Mouse (Mus musculus) left cerebral cortex, adult 2 months (tissue): Measurements from ENCODE around the gene Ap1m2. TPM values are rescaled to one million over a fixed set of nuclear protein-coding genes. Genes with fewer than 3 reads are reported as not detected.
A peak's percentile ranks its signal among the peaks of the same experiment; 100 is the strongest.
"Not testable (repeated sequence)": the region's sequence is repeated elsewhere in the genome, so short reads cannot be mapped to it uniquely, and the experiment has no call there.

Source experiments
- DNase-seq, 2 experiments: peaks; one replicate each; pipeline ENCODE4 v3.0.0; 2021 to 2022; ENCODE audit warnings: low spot score in 2 of 2, mixed read lengths in 1 of 2; ENCODE audit errors: extremely low spot score in 1 of 2
- H3K27ac ChIP-seq: fragments of 200-600 bp; 2 replicates; pipeline ENCODE4 v1.8.1; 2022
- H3K4me3 ChIP-seq: fragments of 200-600 bp; 2 replicates; pipeline ENCODE4 v1.8.1; 2022
- CTCF ChIP-seq: fragments of 200-600 bp; IDR thresholded peaks from 2 replicates; pipeline ENCODE4 v1.8.1; 2022; ENCODE audit warnings: antibody characterized with exemption, mild to moderate bottlenecking, moderate library complexity
- intact Hi-C: fragments of 180-260 bp; cut with DNase I; formaldehyde crosslinking; loops from one replicate; pipeline ENCODE4 v1.15.1; 2025
- total RNA-seq, 2 experiments: library from RNA; stranded (reverse); gene quantifications; 2 replicates each; pipeline ENCODE4 v1.2.3; 2021

The Ap1m2 gene
- total RNA-seq, 2 experiments from 2014 or later = 1.2 to 2.4 TPM

- TF ChIP-seq CTCF = no peak
- no peak overlapping the region for H3K27ac ChIP-seq
- H3K4me3 ChIP-seq = no peak overlapping the region
- DNase-seq = no peak
- intact Hi-C loops = no loop called here
These were observed 2.9 kb downstream of the Ap1m2 start for GRCm38 (mm10) chr9:21309150-21309741.

GRCm38 (mm10) chr9:21305065-21305464 lies 7.1 kb downstream of the Ap1m2 start:
- no peak for DNase-seq
- Histone ChIP-seq H3K4me3 (no peak overlapping the region), H3K27ac (no peak overlapping the region)
- intact Hi-C loops = no loop called here
- no peak for TF ChIP-seq CTCF

- intact Hi-C loops = no loop called here
- no peak overlapping the region for H3K27ac ChIP-seq
- no peak for DNase-seq
- H3K4me3 ChIP-seq = no peak overlapping the region
- no peak for TF ChIP-seq CTCF
These were observed 13.1 kb downstream of the Ap1m2 start for GRCm38 (mm10) chr9:21299014-21299413.

- Histone ChIP-seq H3K4me3 (no peak overlapping the region), H3K27ac (no peak overlapping the region)
- no peak for DNase-seq
- intact Hi-C loops = loop anchor here (5.0 kb wide), 1 partner anchor 75 kb away; the partner anchor contains the start of gene Ilf3
- TF ChIP-seq CTCF = no peak
These were observed 19.9 kb downstream of the Ap1m2 start for GRCm38 (mm10) chr9:21292271-21292670.

GRCm38 (mm10) chr9:21291868-21292267 lies 20.3 kb downstream of the Ap1m2 start:
- H3K4me3 ChIP-seq = peak overlapping the region; percentile 45

GRCm38 (mm10) chr9:21291022-21291787 lies 20.9 kb downstream of the Ap1m2 start, which contains the start of gene Cdkn2d:
Cdkn2d (minus strand) TSS chr9:21291407.
- H3K27ac ChIP-seq = peak within 1 kb of the TSS; percentile 95
- peak; percentile 99 to 100 for DNase-seq
- H3K4me3 ChIP-seq = peak within 1 kb of the TSS; percentile 86
- intact Hi-C loops = loop anchor here (1.0 to 5.0 kb wide), 2 partner anchors 26 to 76 kb away; partner anchors contain the start of genes Atg4d and Ilf3
- peak; percentile 35 for TF ChIP-seq CTCF

More at GRCm38 (mm10) chr9:21291868-21292267, 20.3 kb downstream of the Ap1m2 start:
- intact Hi-C loops = loop anchor here (1.0 to 5.0 kb wide), 2 partner anchors 27 to 75 kb away; partner anchors contain the start of genes Atg4d and Ilf3
- not testable (repeated sequence) for H3K27ac ChIP-seq, DNase-seq

- peak overlapping the region; percentile 86 for H3K4me3 ChIP-seq
- peak overlapping the region; percentile 95 for H3K27ac ChIP-seq
- no peak for TF ChIP-seq CTCF
- no peak for DNase-seq
- intact Hi-C loops = loop anchor here (5.0 kb wide), 1 partner anchor 77 kb away; the partner anchor contains the start of gene Ilf3
These were observed 21.5 kb downstream of the Ap1m2 start for GRCm38 (mm10) chr9:21290589-21290988.

- intact Hi-C loops = loop anchor here (2.0 kb wide), 1 partner anchor 51 kb away; the partner anchor contains the start of gene Keap1
- Histone ChIP-seq H3K4me3 (no peak overlapping the region), H3K27ac (no peak overlapping the region)
- no peak for DNase-seq
- no peak for TF ChIP-seq CTCF
These were observed 22.8 kb downstream of the Ap1m2 start for GRCm38 (mm10) chr9:21289337-21289671.

- intact Hi-C loops = loop anchor here (2.0 kb wide), 1 partner anchor 50 kb away; the partner anchor contains the start of gene Keap1
- peak overlapping the region; percentile 89 for H3K27ac ChIP-seq
- DNase-seq = no peak
- H3K4me3 ChIP-seq = peak overlapping the region; percentile 67
- no peak for TF ChIP-seq CTCF
These were observed 23.5 kb downstream of the Ap1m2 start for GRCm38 (mm10) chr9:21288404-21289336.

GRCm38 (mm10) chr9:21287571-21288402 lies 24.4 kb downstream of the Ap1m2 start, which contains the start of gene Kri1:
Kri1 (minus strand) TSS chr9:21287969.
- H3K27ac ChIP-seq = peak within 1 kb of the TSS; percentile 89
- peak within 1 kb of the TSS; percentile 67 for H3K4me3 ChIP-seq
- intact Hi-C loops = loop anchor here (2.0 kb wide), 1 partner anchor 49 kb away; the partner anchor contains the start of gene Keap1
- DNase-seq = peak; percentile 95 to 96
- no peak; the same call in 1 of the 2 replicates for TF ChIP-seq CTCF
